Mouse (Mus musculus) adipose tissue, adult 10 weeks (tissue): ENCODE measurements around the gene Ago1. TPM values are rescaled to one million over a fixed set of nuclear protein-coding genes. Genes with fewer than 3 reads are reported as not detected.

Experiments
- polyA plus RNA-seq: library from polyadenylated mRNA; stranded (reverse); fragments of 350-450 nt; fragmentation: Illumina TruSeq; extraction: RNeasy Lipid Tissue Mini Kit (QIAGEN cat#74804); gene quantifications from one replicate; pipeline ENCODE4 v1.2.3, GENCODE M21; 2014; ENCODE audit warnings: low read depth, low replicate concordance

Ago1 gene
- polyA plus RNA-seq, result 20.1 TPM

GRCm38 (mm10) chr4:126468285-126468901 is at the start of gene Ago1:
Gene Ago1 (minus strand): TSS chr4:126468583.

GRCm38 (mm10) chr4:126429347-126430079 is 38.9 kb downstream of the Ago1 start, which contains the start of gene Ago3:
Gene Ago3 (minus strand): TSS chr4:126429556.

Other genes with a start within 250 kb of the Ago1 start
- gene Map7d1, start 212.2 kb downstream of the Ago1 start, polyA plus RNA-seq, result 46.6 TPM
- gene Trappc3, start 206.3 kb downstream of the Ago1 start, polyA plus RNA-seq, result 92.2 TPM
- gene Col8a2, start 181.8 kb downstream of the Ago1 start, polyA plus RNA-seq, result 11.6 TPM
- gene Adprhl2, start 146.9 kb downstream of the Ago1 start, polyA plus RNA-seq, result 28.4 TPM
- 10.0 TPM for gene Tekt2, start 142.9 kb downstream of the Ago1 start, polyA plus RNA-seq
- 4.3 TPM for gene Ago3, start 39.0 kb downstream of the Ago1 start, polyA plus RNA-seq
- gene Ago4, start 64.9 kb upstream of the Ago1 start, polyA plus RNA-seq, result 3.5 TPM
- gene Clspn, start 88.4 kb upstream of the Ago1 start, polyA plus RNA-seq, result 0.41 TPM
- gene 5730409E04Rik, start 141.2 kb upstream of the Ago1 start, polyA plus RNA-seq, result 19.8 TPM
- gene Psmb2, start 209.0 kb upstream of the Ago1 start, polyA plus RNA-seq, result 168 TPM